Mouse (Mus musculus): ENCODE results near the gene Olfr1320.
"Not testable (repeated sequence)": the region's sequence is repeated elsewhere in the genome, so short reads cannot be mapped to it uniquely, and the experiment has no call there.

Olfr1320 gene

DNA sequence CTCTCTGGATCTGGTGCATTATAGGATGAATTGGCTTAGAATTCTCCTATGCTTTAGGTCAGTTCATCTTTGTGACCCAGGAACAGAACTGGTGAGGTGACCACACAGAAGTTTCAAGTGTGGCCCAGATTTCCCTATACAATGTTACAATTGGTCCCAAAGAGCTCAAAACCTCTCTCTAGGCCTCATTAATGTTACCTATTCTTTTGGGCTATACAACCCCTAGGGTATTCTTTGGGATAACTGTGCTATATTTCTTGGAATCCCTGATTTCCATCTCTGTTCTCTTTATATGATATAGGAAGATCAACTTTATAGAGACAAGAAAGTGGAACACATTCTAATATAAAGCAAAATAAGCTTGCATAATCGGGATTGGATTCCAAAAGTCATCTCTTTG is at the start of gene Olfr1320:
Gene Olfr1320 (plus strand): TSS at position 301 of the 400 bp plus-strand sequence.
- DNase-seq (ENCODE audit: low read depth, low spot score) = no peak

DNA sequence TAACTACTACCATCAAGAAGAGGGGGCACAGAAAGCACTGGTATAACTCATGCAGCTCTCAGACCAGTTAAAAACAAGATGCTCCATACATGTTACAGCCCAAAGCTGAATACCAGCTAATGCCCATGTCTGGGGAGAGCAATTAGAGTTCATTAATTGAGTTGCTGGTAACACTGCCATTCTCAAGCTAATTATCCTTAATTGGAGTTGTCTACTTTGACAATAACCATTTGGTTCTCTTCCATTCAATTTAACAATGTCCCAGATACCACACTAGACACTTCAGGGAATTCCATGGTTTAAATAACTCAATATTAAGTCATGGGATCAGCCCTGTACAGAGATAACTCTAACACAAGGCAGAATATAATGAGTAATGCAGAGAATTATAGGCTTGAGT is 44.6 kb upstream of the Olfr1320 start:
- DNase-seq (ENCODE audit: low read depth, low spot score) = no peak

DNA sequence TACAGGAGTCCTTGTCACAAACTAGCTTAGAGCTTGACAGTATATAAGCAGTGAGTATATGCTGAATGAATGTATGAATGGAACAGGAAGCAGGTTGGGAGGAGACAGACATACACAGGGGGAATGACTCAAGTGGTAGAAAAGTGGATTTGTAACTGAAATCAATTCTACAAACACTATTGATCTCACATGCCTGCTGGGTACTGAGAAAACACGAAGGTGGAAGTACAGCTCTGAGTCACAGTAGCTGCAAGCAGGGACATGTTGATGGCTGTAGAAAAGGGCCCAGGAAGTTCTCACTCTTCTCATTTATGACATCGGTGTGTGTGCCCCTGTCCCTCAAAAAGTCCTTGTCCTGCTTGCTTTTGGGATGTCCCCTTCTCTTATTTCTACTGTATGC is 40.9 kb upstream of the Olfr1320 start:
- no peak for DNase-seq (ENCODE audit: low read depth, low spot score)

DNA sequence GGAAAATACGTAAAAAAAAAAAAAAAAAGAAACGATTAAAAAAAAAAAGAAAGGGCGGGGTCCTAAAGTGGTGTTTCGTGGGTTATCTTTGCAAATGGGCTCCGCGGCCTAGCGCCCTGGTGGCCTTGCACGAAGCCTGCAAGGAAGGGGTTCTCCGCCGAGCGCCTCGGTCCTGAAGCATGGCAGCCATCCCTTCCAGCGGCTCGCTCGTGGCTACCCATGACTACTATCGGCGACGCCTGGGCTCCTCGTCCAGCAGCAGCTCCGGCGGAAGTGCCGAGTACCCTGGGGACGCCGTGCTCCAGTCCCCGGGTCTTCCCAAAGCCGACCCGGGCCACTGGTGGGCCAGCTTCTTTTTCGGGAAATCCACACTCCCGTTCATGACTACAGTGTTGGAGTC is 11.4 kb upstream of the Olfr1320 start:
- DNase-seq (ENCODE audit: low read depth, low spot score) = not testable (repeated sequence)
